Mouse (Mus musculus) lung, embryonic 16.5 days (tissue): ENCODE data around the gene Kdm1b. TPM values are rescaled to one million over a fixed set of nuclear protein-coding genes. Genes with fewer than 3 reads are reported as not detected.

Experiments
- ATAC-seq: fragments of 200-750 bp; cut with Nextera tagmentation; 2 replicates; pipeline ENCODE4 v1.8.0; 2017; ENCODE audit warnings: low read depth, mild to moderate bottlenecking, moderate library complexity
- H3K27ac ChIP-seq: fragments of 300-500 bp; sonication (generic); 2 replicates; pipeline ENCODE4 v1.5.1; 2014; ENCODE audit warnings: mild to moderate bottlenecking, control low read depth, low read length
- H3K27me3 ChIP-seq: fragments of 300-500 bp; sonication (generic); 2 replicates; pipeline ENCODE4 v1.6.1; 2014; ENCODE audit warnings: low read depth, low read length, mixed read lengths; ENCODE audit not compliant: control insufficient read depth, insufficient read depth
- H3K36me3 ChIP-seq: fragments of 300-500 bp; sonication (generic); 2 replicates; pipeline ENCODE4 v1.6.1; 2014; ENCODE audit warnings: low read length; ENCODE audit not compliant: control insufficient read depth, insufficient read depth
- H3K4me1 ChIP-seq: fragments of 300-500 bp; sonication (generic); replicated peaks from 2 replicates; pipeline ENCODE4 v1.6.1; 2014; ENCODE audit warnings: low read length, mixed read lengths; ENCODE audit not compliant: control insufficient read depth, insufficient read depth
- H3K4me2 ChIP-seq: fragments of 300-500 bp; sonication (generic); 2 replicates; pipeline ENCODE4 v1.6.1; 2014; ENCODE audit warnings: low read depth, low read length, control low read depth
- H3K4me3 ChIP-seq: fragments of 300-500 bp; sonication (generic); 2 replicates; pipeline ENCODE4 v1.5.1; 2014; ENCODE audit warnings: mild to moderate bottlenecking, low read length, control low read depth
- H3K9ac ChIP-seq: fragments of 300-500 bp; sonication (generic); 2 replicates; pipeline ENCODE4 v1.6.1; 2014; ENCODE audit warnings: low read length, control low read depth
- H3K9me3 ChIP-seq: fragments of 300-500 bp; sonication (generic); 2 replicates; pipeline ENCODE4 v1.6.1; 2016; ENCODE audit warnings: low read length; ENCODE audit not compliant: control insufficient read depth
- WGBS: fragments of 180-500 bp; shearing (Covaris S2); extraction: QIAGEN DNeasy Blood & Tissue Kit; methylation state at CpG from one replicate; pipeline ENCODE4 v1.1.7; 2014; 5-methylcytosine and 5-hydroxymethylcytosine counted together
- polyA plus RNA-seq: library from polyadenylated mRNA; unstranded; fragments of >200 nt; fragmentation: Nextera tagmentation; extraction: Ambion mirVana; gene quantifications from 2 replicates; pipeline ENCODE4 v1.2.1, GENCODE M21; 2015

Kdm1b gene
- polyA plus RNA-seq, 1 experiment from 2014 or later, result 10.7 TPM

- Histone ChIP-seq H3K36me3 (peaks cover 8% of the 10 kb centered on the region), H3K9me3 (no peaks in the 10 kb centered on the region), H3K27ac (no peak overlapping the region), H3K4me2 (no peak overlapping the region), H3K4me3 (no peak overlapping the region), H3K9ac (no peak overlapping the region), H3K4me1 (no peaks in the 10 kb centered on the region), H3K27me3 (no peaks in the 10 kb centered on the region)
- no peak for ATAC-seq
- 60% methylated on average over 4 of the region's 4 CpGs for WGBS
Observed at GRCm38 (mm10) chr13:47050009-47050408, 6.7 kb downstream of the Kdm1b start.

- no peaks in the 10 kb centered on the region for H3K9me3 ChIP-seq
- H3K36me3 ChIP-seq, result peaks cover 5% of the 10 kb centered on the region
- no peaks in the 10 kb centered on the region for H3K27me3 ChIP-seq
- 84% methylated on average over 10 of the region's 10 CpGs for WGBS
- no peak for ATAC-seq
- no peak overlapping the region for H3K4me3 ChIP-seq
- no peak overlapping the region for H3K4me2 ChIP-seq
- no peak overlapping the region for H3K9ac ChIP-seq
- no peak overlapping the region for H3K27ac ChIP-seq
- no peaks in the 10 kb centered on the region for H3K4me1 ChIP-seq
Observed at GRCm38 (mm10) chr13:47053971-47054370, 10.7 kb downstream of the Kdm1b start.

- no peak overlapping the region for H3K9ac ChIP-seq
- H3K27ac ChIP-seq, result no peak overlapping the region
- H3K36me3 ChIP-seq, result peaks cover 5% of the 10 kb centered on the region
- no peaks in the 10 kb centered on the region for H3K4me1 ChIP-seq
- WGBS, result 80% methylated on average over 11 of the region's 11 CpGs
- H3K4me2 ChIP-seq, result no peak overlapping the region
- no peak for ATAC-seq
- no peaks in the 10 kb centered on the region for H3K9me3 ChIP-seq
- H3K4me3 ChIP-seq, result no peak overlapping the region
- no peaks in the 10 kb centered on the region for H3K27me3 ChIP-seq
Observed at GRCm38 (mm10) chr13:47056126-47056525, 12.8 kb downstream of the Kdm1b start.

GRCm38 (mm10) chr13:47056781-47057180 is 13.5 kb downstream of the Kdm1b start:
- ATAC-seq, result no peak
- 95% methylated on average over 5 of the region's 5 CpGs for WGBS
- H3K27me3 ChIP-seq, result no peaks in the 10 kb centered on the region
- no peak overlapping the region for H3K27ac ChIP-seq
- H3K9me3 ChIP-seq, result no peaks in the 10 kb centered on the region
- no peak overlapping the region for H3K9ac ChIP-seq
- no peak overlapping the region for H3K4me3 ChIP-seq
- no peak overlapping the region for H3K4me2 ChIP-seq
- peaks cover 3% of the 10 kb centered on the region for H3K36me3 ChIP-seq
- no peaks in the 10 kb centered on the region for H3K4me1 ChIP-seq

- no peak overlapping the region for H3K4me3 ChIP-seq
- no peaks in the 10 kb centered on the region for H3K9me3 ChIP-seq
- H3K9ac ChIP-seq, result no peak overlapping the region
- H3K36me3 ChIP-seq, result peaks cover 3% of the 10 kb centered on the region
- H3K27ac ChIP-seq, result no peak overlapping the region
- H3K4me2 ChIP-seq, result no peak overlapping the region
- 92% methylated on average over 17 of the region's 17 CpGs for WGBS
- peaks cover 4% of the 10 kb centered on the region for H3K4me1 ChIP-seq
- H3K27me3 ChIP-seq, result no peaks in the 10 kb centered on the region
- ATAC-seq, result no peak
Observed at GRCm38 (mm10) chr13:47062756-47063155, 19.5 kb downstream of the Kdm1b start.

GRCm38 (mm10) chr13:47063985-47064760 is 20.9 kb downstream of the Kdm1b start:
- no peaks in the 10 kb centered on the region for H3K27me3 ChIP-seq
- H3K9me3 ChIP-seq, result no peaks in the 10 kb centered on the region
- 42% methylated on average over 15 of the region's 15 CpGs for WGBS
- peaks cover 3% of the 10 kb centered on the region for H3K36me3 ChIP-seq
- no peak overlapping the region for H3K4me2 ChIP-seq
- no peak overlapping the region for H3K9ac ChIP-seq
- peaks cover 4% of the 10 kb centered on the region for H3K4me1 ChIP-seq
- peak; percentile 82 for ATAC-seq
- H3K4me3 ChIP-seq, result no peak overlapping the region
- H3K27ac ChIP-seq, result peak overlapping the region; percentile 29; the same call in 1 of the 2 replicates

- Histone ChIP-seq H3K27me3 (no peaks in the 10 kb centered on the region), H3K36me3 (peaks cover 3% of the 10 kb centered on the region), H3K9ac (no peak overlapping the region), H3K4me2 (no peak overlapping the region), H3K9me3 (no peaks in the 10 kb centered on the region), H3K27ac (no peak overlapping the region), H3K4me3 (no peak overlapping the region), H3K4me1 (peaks cover 4% of the 10 kb centered on the region)
- 94% methylated on average over 10 of the region's 10 CpGs for WGBS
- ATAC-seq, result no peak
Observed at GRCm38 (mm10) chr13:47066516-47066915, 23.2 kb downstream of the Kdm1b start.

- ATAC-seq, result no peak
- H3K27ac ChIP-seq, result no peak overlapping the region
- peaks cover 4% of the 10 kb centered on the region for H3K4me1 ChIP-seq
- H3K9ac ChIP-seq, result no peak overlapping the region
- H3K4me3 ChIP-seq, result no peak overlapping the region
- peaks cover 5% of the 10 kb centered on the region for H3K36me3 ChIP-seq
- WGBS, result 89% methylated on average over 6 of the region's 6 CpGs
- H3K9me3 ChIP-seq, result no peaks in the 10 kb centered on the region
- no peaks in the 10 kb centered on the region for H3K27me3 ChIP-seq
- no peak overlapping the region for H3K4me2 ChIP-seq
Observed at GRCm38 (mm10) chr13:47067001-47067400, 23.7 kb downstream of the Kdm1b start.

GRCm38 (mm10) chr13:47070329-47071080 is 27.2 kb downstream of the Kdm1b start:
- Histone ChIP-seq H3K27ac (no peak overlapping the region), H3K9me3 (no peaks in the 10 kb centered on the region), H3K36me3 (peaks cover 5% of the 10 kb centered on the region; the same call in 1 of the 2 replicates), H3K4me3 (no peak overlapping the region), H3K4me1 (no peaks in the 10 kb centered on the region), H3K27me3 (no peaks in the 10 kb centered on the region), H3K4me2 (no peak overlapping the region), H3K9ac (no peak overlapping the region)
- 0 out of 2 replicates have a peak, but pooled peaks have one; percentile 15 for ATAC-seq
- WGBS, result 70% methylated on average over 15 of the region's 15 CpGs
